27 mouse cellular contexts compared by ENCODE assay signal in the genomic region with DNA sequence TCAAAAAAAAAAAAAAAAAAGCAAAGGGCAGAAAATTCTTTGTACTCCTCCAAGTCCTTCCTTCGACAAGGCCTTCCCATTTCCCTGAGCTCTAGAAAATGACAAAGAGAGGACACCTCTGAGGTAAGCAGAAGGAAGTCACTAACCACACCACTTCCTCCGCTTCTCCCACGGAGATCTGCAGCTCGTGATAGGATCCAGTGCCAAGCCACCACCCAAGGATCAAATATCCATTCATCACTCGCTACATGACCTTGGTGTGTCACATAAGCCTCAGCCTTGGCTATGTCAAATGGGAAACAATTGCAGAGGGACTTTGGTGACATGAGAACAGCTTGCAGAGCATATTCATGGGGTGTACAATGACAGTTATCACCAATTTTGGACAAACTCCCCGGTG. TPM values are rescaled to one million over a fixed set of nuclear protein-coding genes. Genes with fewer than 3 reads are reported as not detected.
DNase-seq lines count a peak whose midpoint lies in the region; ATAC-seq lines count a peak whose summit lies in the region.
"Had no signal": no experiment of that assay in that cellular context is flagged by ENCODE, and none has a peak within 500 bp of the region (broad histone marks: within the 10 kb centered on the region; RNA-seq: fewer than 3 reads in every experiment).

No protein-coding gene starts in this region.

- peak; percentile 96 for ATAC-seq in common myeloid progenitor, adult 5-6 weeks (replicated peaks; ENCODE audit: low read depth, poor library complexity, severe bottlenecking)
- no peak for ATAC-seq in hindbrain, embryonic 11.5 days (ENCODE audit: low FRiP score)
- ATAC-seq: forebrain, embryonic 15.5 days; intestine, embryonic 16.5 days; midbrain, embryonic 13.5 days had no signal

- H3K4me3 ChIP-seq in hindbrain, embryonic 11.5 days (ENCODE audit: low read depth, low read length) = no peak overlapping the region
- H3K4me3 ChIP-seq: erythroblast, embryonic 14.5 days; forebrain, embryonic 15.5 days; heart, embryonic 12.5 days; hindbrain, embryonic 15.5 days; kidney, embryonic 15.5 days; limb, embryonic 12.5 days; lung, embryonic 15.5 days; midbrain, embryonic 13.5 days; stomach, embryonic 15.5 days had no signal

- H3K9ac ChIP-seq in hindbrain, embryonic 11.5 days (ENCODE audit: low read depth, low read length) = no peak overlapping the region
- H3K9ac ChIP-seq: forebrain, embryonic 15.5 days; heart, embryonic 12.5 days; hindbrain, embryonic 15.5 days; kidney, embryonic 15.5 days; limb, embryonic 12.5 days; liver, embryonic 14.5 days; lung, embryonic 15.5 days; midbrain, embryonic 13.5 days; stomach, embryonic 15.5 days had no signal

- H3K36me3 ChIP-seq in hindbrain, embryonic 11.5 days (ENCODE audit: control insufficient read depth, insufficient read depth, low read length) = no peaks in the 10 kb centered on the region
- H3K36me3 ChIP-seq: forebrain, embryonic 15.5 days; G1E; heart, embryonic 12.5 days; hindbrain, embryonic 15.5 days; kidney, embryonic 15.5 days; limb, embryonic 12.5 days; lung, embryonic 15.5 days; midbrain, embryonic 13.5 days; stomach, embryonic 15.5 days had no signal

- 82% methylated on average over 6 of the region's 6 CpGs for WGBS in hindbrain, embryonic 11.5 days

- H3K9me3 ChIP-seq in hindbrain, embryonic 11.5 days (ENCODE audit: control insufficient read depth, low read length) = no peaks in the 10 kb centered on the region
- H3K9me3 ChIP-seq: forebrain, embryonic 15.5 days; G1E; heart, embryonic 12.5 days; hindbrain, embryonic 15.5 days; kidney, embryonic 15.5 days; limb, embryonic 12.5 days; lung, embryonic 15.5 days; midbrain, embryonic 13.5 days; stomach, embryonic 15.5 days had no signal

- DNase-seq in thymus, postnatal 25 days = peak; percentile 21
- no peak for DNase-seq in thymus, postnatal 36 days
- DNase-seq in adrenal gland, adult 2 months = peak; percentile 83
- peak; percentile 29 for DNase-seq in naive thymus-derived CD4-positive, alpha-beta T cell, adult 2 months (ENCODE audit: low read depth)
- no peak for DNase-seq in cerebellum, postnatal 25 days
- DNase-seq in hindbrain, embryonic 11.5 days (ENCODE audit: low spot score) = no peak
- DNase-seq in layer of hippocampus, postnatal 14 days (ENCODE audit: low spot score in 2 of 2) = no peak
- DNase-seq: cerebellum, adult 2 months; gastrocnemius, postnatal 14 days; heart, postnatal 14 days; kidney, postnatal 4 days; layer of hippocampus, adult 9-11 months; lung, postnatal 4 days; right cerebral cortex, postnatal 25 days had no signal

- no peak overlapping the region for H3K4me2 ChIP-seq in hindbrain, embryonic 11.5 days (replicated peaks; ENCODE audit: low read depth, low read length)
- H3K4me2 ChIP-seq: forebrain, embryonic 15.5 days; heart, embryonic 12.5 days; hindbrain, embryonic 15.5 days; kidney, embryonic 15.5 days; limb, embryonic 12.5 days; lung, embryonic 15.5 days; midbrain, embryonic 13.5 days; stomach, embryonic 15.5 days had no signal

- no peak overlapping the region for H3K27ac ChIP-seq in hindbrain, embryonic 11.5 days (ENCODE audit: low read depth, low read length)
- H3K27ac ChIP-seq: forebrain, embryonic 15.5 days; hindbrain, embryonic 15.5 days; kidney, embryonic 15.5 days; limb, embryonic 12.5 days; liver, embryonic 14.5 days; lung, embryonic 15.5 days; midbrain, embryonic 13.5 days; stomach, embryonic 15.5 days had no signal

- H3K27me3 ChIP-seq in hindbrain, embryonic 11.5 days (ENCODE audit: control insufficient read depth, insufficient read depth, low read length) = no peaks in the 10 kb centered on the region
- H3K27me3 ChIP-seq: forebrain, embryonic 15.5 days; heart, embryonic 12.5 days; hindbrain, embryonic 15.5 days; kidney, embryonic 15.5 days; limb, embryonic 12.5 days; lung, embryonic 15.5 days; midbrain, embryonic 13.5 days; stomach, embryonic 15.5 days had no signal

- no peaks in the 10 kb centered on the region for H3K4me1 ChIP-seq in hindbrain, embryonic 11.5 days (replicated peaks; ENCODE audit: control insufficient read depth, insufficient read depth, low read length)
- H3K4me1 ChIP-seq: forebrain, embryonic 15.5 days; heart, embryonic 12.5 days; hindbrain, embryonic 15.5 days; kidney, embryonic 15.5 days; limb, embryonic 12.5 days; lung, embryonic 15.5 days; midbrain, embryonic 13.5 days; stomach, embryonic 15.5 days had no signal

RNA-seq across cellular contexts. Expression of gene Ntrk3, which starts 52.9 kb away (rescaled TPM):
- 10 to 100 TPM; 23.5 to 25.6 TPM for total RNA-seq in adrenal gland, adult 2 months (2021)
- 22.5 and 36.7 TPM in 2 replicates for polyA plus RNA-seq in adrenal gland, adult 2 months (2012; rRNA removed)
- total RNA-seq in common myeloid progenitor, adult 5-6 weeks (2017) = not detected in 2 replicates
- polyA plus RNA-seq in hindbrain, embryonic 11.5 days (2014; fragmentation: Nextera tagmentation; extraction: Ambion mirVana) = 7.9 and 8.0 TPM in 2 replicates
- 100 to 1,000 TPM; 198 to 199 TPM for total RNA-seq in layer of hippocampus, postnatal 14 days (2021)
- polyA plus RNA-seq: erythroblast, embryonic 14.5 days; G1E had no signal

Comparison
In these comparisons a context has a peak if more than half of its experiments do, and no peak if none do; other contexts are left out.
1. DNase-seq: peak in thymus, postnatal 25 days (single experiment), adrenal gland, adult 2 months (single experiment) and naive thymus-derived CD4-positive, alpha-beta T cell, adult 2 months (single experiment); none in thymus, postnatal 36 days (0 of 2), cerebellum, postnatal 25 days (0 of 2), hindbrain, embryonic 11.5 days (single experiment) and layer of hippocampus, postnatal 14 days (0 of 2).
2. RNA of gene Ntrk3, which starts 52.9 kb away (total RNA-seq): 198 to 199 TPM in layer of hippocampus, postnatal 14 days and 23.5 to 25.6 TPM in adrenal gland, adult 2 months; not detected in common myeloid progenitor, adult 5-6 weeks; every median in the first group is over 10 times any median in the second.